Mouse (Mus musculus): ENCODE data around the gene Psme3.

DNA sequence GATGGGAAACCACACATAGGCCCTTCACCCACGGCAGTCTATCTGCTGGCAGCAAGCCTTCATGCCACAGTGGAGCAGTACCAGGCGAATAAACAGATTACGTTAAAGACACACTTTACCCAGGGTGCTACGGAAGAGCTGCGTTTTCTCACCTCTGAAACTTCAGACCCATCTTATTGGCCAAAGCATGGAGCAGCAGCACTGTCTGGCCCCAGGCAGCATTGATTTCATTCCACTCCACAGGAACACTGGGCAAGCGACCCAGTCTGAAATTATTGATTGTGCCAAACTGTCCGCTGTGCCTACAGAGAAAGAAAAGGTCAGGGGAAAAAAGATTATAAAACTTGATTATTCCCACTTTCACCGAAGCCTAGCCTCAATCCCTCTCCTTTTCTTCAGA lies 24.8 kb upstream of the Psme3 start:
- no peak for TF ChIP-seq CTCF (IDR thresholded peaks at IDR 0.05; ENCODE audit: low read depth)
- TF ChIP-seq EP300 (IDR thresholded peaks at IDR 0.05; ENCODE audit: low read depth) = no peak

Measured in liver, postnatal 0 days (tissue).